Mouse (Mus musculus) E14TG2a.4 (cell line): ENCODE data around the gene Tmem206.

Experiments
- CTCF ChIP-seq: conservative IDR thresholded peaks from 2 replicates; pipeline ENCODE4 v1.5.1; 2014; ENCODE audit warnings: low read length
- NANOG ChIP-seq: IDR thresholded peaks from 2 replicates; pipeline ENCODE4 v1.6.1; 2014; ENCODE audit warnings: borderline replicate concordance, low read length, mixed read lengths

DNA sequence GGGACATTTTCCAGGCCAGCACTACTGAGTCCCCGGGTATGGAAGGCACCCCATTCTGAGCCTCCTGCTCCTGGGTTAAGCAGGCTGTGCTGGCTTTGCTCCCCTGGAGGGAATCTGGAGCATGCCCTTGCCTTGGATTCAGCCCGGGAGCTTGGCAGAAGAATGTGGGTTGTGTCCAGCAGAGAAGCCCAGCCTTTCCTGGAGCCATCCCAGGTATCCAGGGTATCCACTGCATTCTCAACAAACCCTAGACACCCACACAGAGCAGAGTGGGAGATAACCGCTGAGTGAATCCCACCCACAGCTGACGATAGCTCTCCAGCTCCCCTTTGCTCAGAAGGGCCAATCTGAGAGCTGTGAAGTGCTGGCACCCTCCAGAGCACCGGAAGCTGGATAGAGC is 29.3 kb upstream of the Tmem206 start:
- TF ChIP-seq CTCF (no peak), NANOG (no peak)
